Mouse (Mus musculus): ENCODE data around the gene Wdcp. TPM values are rescaled to one million over a fixed set of nuclear protein-coding genes. Genes with fewer than 3 reads are reported as not detected.
"Not testable (repeated sequence)": the region's sequence is repeated elsewhere in the genome, so short reads cannot be mapped to it uniquely, and the experiment has no call there.

Gene Wdcp
- polyA plus RNA-seq, 1 experiment from 2014 or later, result 17.5 TPM

DNA sequence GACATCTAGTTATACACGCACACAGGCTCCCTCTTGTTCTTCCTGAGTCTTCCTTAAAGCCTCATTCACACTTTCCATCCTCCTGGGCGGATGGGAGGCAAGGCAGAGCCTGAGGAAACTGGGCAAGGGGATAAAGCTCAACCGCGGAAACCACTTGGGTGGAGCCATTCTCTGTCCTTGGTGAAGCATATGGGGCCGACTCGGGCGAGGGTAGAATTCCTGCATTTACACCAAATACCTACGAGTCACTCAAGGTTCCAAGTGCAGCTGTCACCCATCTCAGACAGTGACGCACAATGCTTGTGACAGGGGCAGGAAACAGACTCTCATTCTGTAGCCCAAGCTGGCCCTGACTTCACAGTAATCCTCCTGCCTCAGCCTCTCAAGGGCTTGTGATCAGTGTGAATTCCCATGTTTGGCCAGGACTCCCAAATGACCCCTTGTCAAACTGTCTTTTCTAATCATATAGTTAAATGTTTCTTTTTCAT is 35.2 kb downstream of the Wdcp start:
- no peak overlapping the region for H3K4me3 ChIP-seq (ENCODE audit: low read depth, low read length)
- H3K4me1 ChIP-seq (ENCODE audit: insufficient read depth), result peaks cover 5% of the 10 kb centered on the region
- H3K4me2 ChIP-seq, result no peak overlapping the region
- WGBS, result 79% methylated on average over 9 of the region's 9 CpGs
- H3K9me3 ChIP-seq (ENCODE audit: low read depth, low read length), result no peaks in the 10 kb centered on the region
- TF ChIP-seq CTCF (IDR thresholded peaks at IDR 0.05; ENCODE audit: low read depth), result no peak
- ATAC-seq (ENCODE audit: insufficient read depth) (no peak), DNase-seq (no peak)
- H3K9ac ChIP-seq, result no peak overlapping the region
- H3K27ac ChIP-seq (ENCODE audit: low read depth), result no peak overlapping the region
- H3K36me3 ChIP-seq (ENCODE audit: insufficient read depth), result peaks cover 10% of the 10 kb centered on the region
- H3K27me3 ChIP-seq (ENCODE audit: insufficient read depth, low read length), result no peaks in the 10 kb centered on the region

GRCm38 (mm10) chr12:4879048-4879447 is 35.9 kb downstream of the Wdcp start:
- DNase-seq (peak; percentile 27), ATAC-seq (ENCODE audit: insufficient read depth) (no peak)
- Histone ChIP-seq H3K4me2 (no peak overlapping the region), H3K27me3 (ENCODE audit: insufficient read depth, low read length) (no peaks in the 10 kb centered on the region), H3K27ac (ENCODE audit: low read depth) (no peak overlapping the region), H3K4me1 (ENCODE audit: insufficient read depth) (peaks cover under 1% of the 10 kb centered on the region; the same call in 1 of the 2 replicates), H3K9ac (no peak overlapping the region), H3K9me3 (ENCODE audit: low read depth, low read length) (no peaks in the 10 kb centered on the region), H3K36me3 (ENCODE audit: insufficient read depth) (peaks cover 14% of the 10 kb centered on the region), H3K4me3 (ENCODE audit: low read depth, low read length) (no peak overlapping the region)
- 94% methylated on average over 5 of the region's 5 CpGs for WGBS
- TF ChIP-seq CTCF (IDR thresholded peaks at IDR 0.05; ENCODE audit: low read depth), result peak; percentile 16; the same call in 1 of the 2 replicates

GRCm38 (mm10) chr12:4882086-4882485 is 39.0 kb downstream of the Wdcp start:
- no peak overlapping the region for H3K9ac ChIP-seq
- no peak overlapping the region for H3K4me3 ChIP-seq (ENCODE audit: low read depth, low read length)
- WGBS, result 47% methylated on average over 2 of the region's 2 CpGs
- TF ChIP-seq CTCF (IDR thresholded peaks at IDR 0.05; ENCODE audit: low read depth), result no peak
- no peaks in the 10 kb centered on the region for H3K4me1 ChIP-seq (ENCODE audit: insufficient read depth)
- H3K27me3 ChIP-seq (ENCODE audit: insufficient read depth, low read length), result no peaks in the 10 kb centered on the region
- no peak overlapping the region for H3K27ac ChIP-seq (ENCODE audit: low read depth)
- ATAC-seq (ENCODE audit: insufficient read depth) (no peak), DNase-seq (no peak)
- peaks cover 14% of the 10 kb centered on the region for H3K36me3 ChIP-seq (ENCODE audit: insufficient read depth)
- H3K4me2 ChIP-seq, result no peak overlapping the region
- no peaks in the 10 kb centered on the region for H3K9me3 ChIP-seq (ENCODE audit: low read depth, low read length)

DNA sequence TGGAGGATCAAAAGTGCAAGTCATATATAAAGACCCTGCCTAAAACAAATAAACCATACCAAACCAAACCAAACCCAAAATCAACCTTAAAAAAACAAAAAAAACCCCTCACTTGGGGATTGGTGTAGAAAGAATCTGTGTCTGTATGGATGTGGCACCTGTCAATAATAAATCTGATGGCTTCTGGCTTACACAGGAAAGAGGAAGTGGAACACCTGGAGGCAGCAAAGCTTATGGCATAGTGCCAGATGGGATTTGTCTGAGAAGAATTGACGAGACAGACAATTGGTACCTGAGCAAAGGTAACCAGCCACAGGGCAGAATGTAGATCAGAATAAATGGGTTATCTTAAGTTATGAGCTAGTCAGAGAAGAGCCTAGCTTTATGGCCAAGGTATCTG is 42.0 kb downstream of the Wdcp start:
- Histone ChIP-seq H3K4me1 (ENCODE audit: insufficient read depth) (no peaks in the 10 kb centered on the region), H3K4me3 (ENCODE audit: low read depth, low read length) (no peak overlapping the region), H3K4me2 (no peak overlapping the region), H3K36me3 (ENCODE audit: insufficient read depth) (peaks cover 14% of the 10 kb centered on the region), H3K27me3 (ENCODE audit: insufficient read depth, low read length) (no peaks in the 10 kb centered on the region), H3K9ac (no peak overlapping the region), H3K9me3 (ENCODE audit: low read depth, low read length) (no peaks in the 10 kb centered on the region), H3K27ac (ENCODE audit: low read depth) (no peak overlapping the region)
- DNase-seq (no peak), ATAC-seq (ENCODE audit: insufficient read depth) (no peak)
- TF ChIP-seq CTCF (IDR thresholded peaks at IDR 0.05; ENCODE audit: low read depth), result no peak
- WGBS, result 66% methylated on average over 1 of the region's 1 CpGs

DNA sequence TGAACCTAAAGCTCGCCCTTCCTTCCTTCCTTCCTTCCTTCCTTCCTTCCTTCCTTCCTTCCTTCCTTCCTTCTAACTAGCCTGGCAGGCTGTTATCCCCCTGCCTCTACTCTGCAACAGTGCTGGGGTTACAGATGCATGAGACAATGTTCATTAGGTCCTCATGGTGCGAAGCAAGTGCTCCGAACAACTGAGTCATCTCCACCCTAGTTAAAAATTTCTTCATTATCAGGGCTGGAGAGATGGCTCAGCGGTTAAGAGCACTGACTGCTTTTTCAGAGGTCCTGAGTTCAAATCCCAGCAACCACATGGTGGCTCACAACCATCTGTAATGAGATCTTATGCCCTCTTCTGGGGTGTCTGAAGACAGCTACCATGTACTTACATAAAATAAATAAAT is 43.5 kb downstream of the Wdcp start:
- H3K4me1 ChIP-seq (ENCODE audit: insufficient read depth); H3K9ac ChIP-seq; H3K27me3 ChIP-seq (ENCODE audit: insufficient read depth, low read length); H3K9me3 ChIP-seq (ENCODE audit: low read depth, low read length); H3K4me3 ChIP-seq (ENCODE audit: low read depth, low read length); H3K4me2 ChIP-seq; H3K27ac ChIP-seq (ENCODE audit: low read depth); ATAC-seq (ENCODE audit: insufficient read depth); DNase-seq: not testable (repeated sequence)
- 91% methylated on average over 4 of the region's 4 CpGs for WGBS
- H3K36me3 ChIP-seq (ENCODE audit: insufficient read depth), result peaks cover 12% of the 10 kb centered on the region

DNA sequence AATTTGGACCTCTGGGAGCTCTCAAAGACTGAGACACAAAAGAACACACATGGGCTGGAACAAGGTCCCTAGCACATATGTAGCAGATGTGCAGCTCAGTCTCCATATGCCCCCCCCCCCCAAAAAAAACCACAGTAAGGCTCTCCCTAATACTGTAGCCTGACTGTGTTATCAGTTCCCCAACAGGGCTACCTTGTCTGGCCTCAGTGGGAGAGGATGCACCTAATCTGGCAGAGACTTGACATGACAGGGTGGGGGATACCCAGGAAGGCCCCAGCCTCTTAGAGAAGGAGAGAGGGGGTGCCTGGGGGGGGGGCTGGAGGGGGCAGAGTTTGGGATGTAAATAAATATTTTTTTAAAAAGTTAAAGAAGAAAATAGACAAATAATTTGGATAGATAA is 45.6 kb downstream of the Wdcp start:
- H3K4me3 ChIP-seq (ENCODE audit: low read depth, low read length), result no peak overlapping the region
- no peak overlapping the region for H3K9ac ChIP-seq
- H3K4me2 ChIP-seq, result no peak overlapping the region
- TF ChIP-seq CTCF (IDR thresholded peaks at IDR 0.05; ENCODE audit: low read depth), result no peak
- no peaks in the 10 kb centered on the region for H3K4me1 ChIP-seq (ENCODE audit: insufficient read depth)
- DNase-seq, result no peak
- no peaks in the 10 kb centered on the region for H3K27me3 ChIP-seq (ENCODE audit: insufficient read depth, low read length)
- H3K9me3 ChIP-seq (ENCODE audit: low read depth, low read length), result no peaks in the 10 kb centered on the region
- H3K27ac ChIP-seq (ENCODE audit: low read depth), result no peak overlapping the region
- no peaks in the 10 kb centered on the region for H3K36me3 ChIP-seq (ENCODE audit: insufficient read depth)
- ATAC-seq (ENCODE audit: insufficient read depth), result no peak

- Histone ChIP-seq H3K27ac (ENCODE audit: low read depth) (no peak overlapping the region), H3K4me1 (ENCODE audit: insufficient read depth) (no peaks in the 10 kb centered on the region), H3K27me3 (ENCODE audit: insufficient read depth, low read length) (no peaks in the 10 kb centered on the region), H3K36me3 (ENCODE audit: insufficient read depth) (0 out of 2 replicates have a peak, but pooled peaks cover 3% of the 10 kb centered on the region), H3K4me3 (ENCODE audit: low read depth, low read length) (no peak overlapping the region), H3K9me3 (ENCODE audit: low read depth, low read length) (no peaks in the 10 kb centered on the region), H3K4me2 (no peak overlapping the region), H3K9ac (no peak overlapping the region)
- 96% methylated on average over 2 of the region's 2 CpGs for WGBS
- no peak for ATAC-seq (ENCODE audit: insufficient read depth)
- no peak for DNase-seq
- TF ChIP-seq CTCF (IDR thresholded peaks at IDR 0.05; ENCODE audit: low read depth), result no peak
Observed at GRCm38 (mm10) chr12:4889251-4889650, 46.1 kb downstream of the Wdcp start.

DNA sequence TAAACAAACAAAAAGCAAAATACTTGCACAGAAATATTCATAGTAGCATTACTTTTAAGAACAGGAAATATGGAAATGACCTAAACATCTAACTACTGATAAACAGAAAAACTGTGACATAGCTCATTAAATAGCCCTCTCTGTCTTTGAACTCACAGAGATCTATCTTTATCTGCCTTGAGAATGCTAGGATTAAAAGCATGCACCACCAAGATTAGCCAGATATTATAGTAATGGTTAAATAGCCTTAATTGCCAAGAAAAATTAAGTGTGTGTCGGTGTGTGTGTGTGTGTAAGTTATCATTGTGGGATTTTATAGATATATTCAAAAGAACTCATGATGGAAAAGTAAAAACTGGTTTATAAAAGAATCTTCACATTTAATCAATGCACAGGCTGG is 46.8 kb downstream of the Wdcp start:
- Histone ChIP-seq H3K4me1 (ENCODE audit: insufficient read depth) (no peaks in the 10 kb centered on the region), H3K27me3 (ENCODE audit: insufficient read depth, low read length) (no peaks in the 10 kb centered on the region), H3K4me3 (ENCODE audit: low read depth, low read length) (no peak overlapping the region), H3K4me2 (no peak overlapping the region), H3K27ac (ENCODE audit: low read depth) (no peak overlapping the region), H3K9ac (no peak overlapping the region), H3K9me3 (ENCODE audit: low read depth, low read length) (no peaks in the 10 kb centered on the region), H3K36me3 (ENCODE audit: insufficient read depth) (0 out of 2 replicates have a peak, but pooled peaks cover 3% of the 10 kb centered on the region)
- no peak for ATAC-seq (ENCODE audit: insufficient read depth)
- no peak for DNase-seq
- 91% methylated on average over 1 of the region's 1 CpGs for WGBS
- no peak for TF ChIP-seq CTCF (IDR thresholded peaks at IDR 0.05; ENCODE audit: low read depth)

Measured in lung, embryonic 14.5 days (tissue).